Comparison of ENCODE assay signal across 9 mouse cellular contexts in genomic region chr10:59593826-59594570, GRCm38 (mm10). TPM values are rescaled to one million over a fixed set of nuclear protein-coding genes. Genes with fewer than 3 reads are reported as not detected.
DNase-seq lines count a peak whose midpoint lies in the region; ATAC-seq and TF ChIP-seq lines count a peak whose summit lies in the region.
"Had no signal": no experiment of that assay in that cellular context is flagged by ENCODE, and none has a peak within 500 bp of the region (broad histone marks: within the 10 kb centered on the region; RNA-seq: fewer than 3 reads in every experiment).

No protein-coding gene starts in this region.

- no peaks in the 10 kb centered on the region for H3K27me3 ChIP-seq in kidney, adult 2 months (replicated peaks; ENCODE audit: control insufficient read depth, insufficient read depth, low read length)
- no peaks in the 10 kb centered on the region for H3K27me3 ChIP-seq in kidney, embryonic 14.5 days (ENCODE audit: control insufficient read depth, insufficient read depth, low read length)
- H3K27me3 ChIP-seq in heart, postnatal 0 days (ENCODE audit: control insufficient read depth, insufficient read depth, low read length) = no peaks in the 10 kb centered on the region

- no peak for ATAC-seq in kidney, embryonic 14.5 days (ENCODE audit: low FRiP score, low TSS enrichment)
- ATAC-seq in heart, postnatal 0 days (ENCODE audit: insufficient read depth, low read depth) = peak; percentile 68; the same call in 1 of the 2 replicates
- no peak for ATAC-seq in erythroblast, adult 5-6 weeks (replicated peaks; ENCODE audit: low FRiP score, poor library complexity, severe bottlenecking)

- no peaks in the 10 kb centered on the region for H3K36me3 ChIP-seq in kidney, adult 2 months (ENCODE audit: control insufficient read depth, insufficient read depth, low read length)
- H3K36me3 ChIP-seq in kidney, embryonic 14.5 days (ENCODE audit: control insufficient read depth, insufficient read depth, low read length) = no peaks in the 10 kb centered on the region
- 0 out of 2 replicates have a peak, but pooled peaks cover 6% of the 10 kb centered on the region for H3K36me3 ChIP-seq in heart, postnatal 0 days (replicated peaks; ENCODE audit: control insufficient read depth, insufficient read depth, low read length)

- H3K9me3 ChIP-seq in kidney, embryonic 14.5 days (ENCODE audit: control insufficient read depth, low read length) = no peaks in the 10 kb centered on the region
- H3K9me3 ChIP-seq in heart, postnatal 0 days (replicated peaks; ENCODE audit: control insufficient read depth, low read length) = no peaks in the 10 kb centered on the region

- TF ChIP-seq CTCF in kidney, adult 2 months (conservative IDR thresholded peaks at IDR 0.05; ENCODE audit: insufficient read depth, insufficient read length, low read depth, low read length) = no peak
- TF ChIP-seq CTCF in heart, postnatal 0 days (IDR thresholded peaks at IDR 0.05; ENCODE audit: low read depth) = no peak

- no peak for TF ChIP-seq EP300 in heart, postnatal 0 days (IDR thresholded peaks at IDR 0.05; ENCODE audit: low read depth)

- H3K4me2 ChIP-seq in kidney, embryonic 14.5 days (replicated peaks; ENCODE audit: low read depth, low read length) = no peak overlapping the region
- no peak overlapping the region for H3K4me2 ChIP-seq in heart, postnatal 0 days (ENCODE audit: low read depth, low read length)

- no peak overlapping the region for H3K27ac ChIP-seq in kidney, adult 2 months (ENCODE audit: insufficient read depth, low read depth, low read length)
- no peak overlapping the region for H3K27ac ChIP-seq in kidney, embryonic 14.5 days (ENCODE audit: low read depth, low read length)
- no peak overlapping the region for H3K27ac ChIP-seq in heart, postnatal 0 days (ENCODE audit: low read depth)
- H3K27ac ChIP-seq: heart, adult 2 months had no signal

- 53% methylated on average over 13 of the region's 13 CpGs for WGBS in kidney, adult 2 months
- WGBS in kidney, embryonic 14.5 days = 67% methylated on average over 13 of the region's 13 CpGs
- 68% methylated on average over 13 of the region's 13 CpGs for WGBS in heart, postnatal 0 days

- DNase-seq in kidney, adult 2 months = peak; percentile 74
- DNase-seq in cerebellum, adult 18-20 months = peak; percentile 91 to 94
- peak; percentile 60 for DNase-seq in heart, postnatal 0 days (ENCODE audit: low spot score)
- peak; percentile 62 for DNase-seq in lung, postnatal 10 days
- DNase-seq in ovary, postnatal 36 days (ENCODE audit: low spot score) = no peak
- no peak for DNase-seq in spleen, adult 12 weeks (ENCODE audit: low spot score)

- H3K4me1 ChIP-seq in kidney, adult 2 months (ENCODE audit: control insufficient read depth, insufficient read depth, low read length) = 0 out of 2 replicates have a peak, but pooled peaks cover 7% of the 10 kb centered on the region
- H3K4me1 ChIP-seq in kidney, embryonic 14.5 days (ENCODE audit: control insufficient read depth, insufficient read depth, low read length) = no peaks in the 10 kb centered on the region
- no peaks in the 10 kb centered on the region for H3K4me1 ChIP-seq in heart, postnatal 0 days (ENCODE audit: control insufficient read depth, insufficient read depth)

- no peak overlapping the region for H3K9ac ChIP-seq in kidney, embryonic 14.5 days (ENCODE audit: low read depth, low read length)
- no peak overlapping the region for H3K9ac ChIP-seq in heart, postnatal 0 days (replicated peaks; ENCODE audit: low read depth, low read length)

- no peak overlapping the region for H3K4me3 ChIP-seq in kidney, adult 2 months (ENCODE audit: insufficient read depth, low read depth, low read length)
- no peak overlapping the region for H3K4me3 ChIP-seq in kidney, embryonic 14.5 days (ENCODE audit: low read length)
- H3K4me3 ChIP-seq in heart, postnatal 0 days (ENCODE audit: low read depth, low read length) = no peak overlapping the region
- H3K4me3 ChIP-seq: heart, adult 2 months had no signal

- no peak for TF ChIP-seq POLR2A in kidney, adult 2 months (IDR thresholded peaks at IDR 0.05; ENCODE audit: low read depth, low read length)

RNA-seq across cellular contexts. Expression of gene Gm10322, which starts 21.9 kb away (rescaled TPM):
- 0.56 TPM in 1 of 2 replicates, not detected in the other for polyA plus RNA-seq in kidney, adult 2 months (2012; rRNA removed)
- polyA plus RNA-seq in kidney, embryonic 14.5 days (2014; fragmentation: Nextera tagmentation; extraction: Ambion mirVana) = not detected in 2 replicates
- not detected in 2 replicates for total RNA-seq in heart, postnatal 0 days (2014; rRNA removed; ENCODE audit: low replicate concordance)
- polyA plus RNA-seq in heart, postnatal 0 days (2015; fragmentation: Nextera tagmentation; extraction: Ambion mirVana) = not detected in 2 replicates
- total RNA-seq in erythroblast, adult 5-6 weeks (2015; ENCODE audit: low replicate concordance) = not detected in 2 replicates
- not detected in 2 replicates for total RNA-seq in erythroblast, adult 5-6 weeks (2017; ENCODE audit: low replicate concordance)
- total RNA-seq: heart, adult 2 months had no signal
- polyA plus RNA-seq: heart, adult 2 months had no signal

RNA-seq across cellular contexts. Expression of gene Mcu, which starts 22.5 kb away (rescaled TPM):
- polyA plus RNA-seq in kidney, adult 2 months (2012; rRNA removed) = 14.4 and 16.2 TPM in 2 replicates
- 34.4 and 36.0 TPM in 2 replicates for polyA plus RNA-seq in kidney, embryonic 14.5 days (2014; fragmentation: Nextera tagmentation; extraction: Ambion mirVana)
- total RNA-seq in heart, postnatal 0 days (2014; rRNA removed; ENCODE audit: low replicate concordance) = 11.9 and 13.0 TPM in 2 replicates
- polyA plus RNA-seq in heart, postnatal 0 days (2015; fragmentation: Nextera tagmentation; extraction: Ambion mirVana) = 20.5 and 21.7 TPM in 2 replicates
- total RNA-seq in erythroblast, adult 5-6 weeks (2015; ENCODE audit: low replicate concordance) = 10.0 and 19.2 TPM in 2 replicates
- total RNA-seq in erythroblast, adult 5-6 weeks (2017; ENCODE audit: low replicate concordance) = 9.2 and 16.2 TPM in 2 replicates

Comparison
In these comparisons a context has a peak if more than half of its experiments do, and no peak if none do; other contexts are left out.
1. DNase-seq: peak in kidney, adult 2 months (single experiment), cerebellum, adult 18-20 months (2 of 2), heart, postnatal 0 days (single experiment) and lung, postnatal 10 days (single experiment); none in ovary, postnatal 36 days (single experiment) and spleen, adult 12 weeks (single experiment).